Mouse (Mus musculus) granulocyte monocyte progenitor cell, adult 5-6 weeks (primary cell): ENCODE data around the gene Hoxd10. TPM values are rescaled to one million over a fixed set of nuclear protein-coding genes. Genes with fewer than 3 reads are reported as not detected.
A peak's percentile ranks its signal among the peaks of the same experiment; 100 is the strongest.

Experiments used
- ATAC-seq: replicated peaks from 2 replicates; pipeline ENCODE4 v1.8.0; 2016; ENCODE audit warnings: mild to moderate bottlenecking, moderate TSS enrichment, inconsistent platforms; ENCODE audit not compliant: poor library complexity, severe bottlenecking
- total RNA-seq, 2 experiments: library from RNA; stranded (forward) in 1 of 2; stranded (reverse) in 1 of 2; fragments of 200-712, 200-1000 nt in 1 of 2; fragments of >200 nt in 1 of 2; fragmentation: Nextera tagmentation in 1 of 2; gene quantifications; 2 replicates each; pipeline ENCODE4 v1.2.3; 2014 to 2017

Gene Hoxd10
- total RNA-seq, 2 experiments from 2014 or later, result not detected

- ATAC-seq, result peak; percentile 71
Measured at GRCm38 (mm10) chr2:74679980-74680379, 11.7 kb upstream of the Hoxd10 start.

- no peak for ATAC-seq
Measured at GRCm38 (mm10) chr2:74680561-74681398, 10.9 kb upstream of the Hoxd10 start.

- peak; percentile 15; the same call in 1 of the 2 replicates for ATAC-seq
Measured at GRCm38 (mm10) chr2:74681594-74682531, 9.9 kb upstream of the Hoxd10 start.

GRCm38 (mm10) chr2:74682796-74683195, 8.9 kb upstream of the Hoxd10 start:
- ATAC-seq, result no peak

GRCm38 (mm10) chr2:74683471-74683951, 8.2 kb upstream of the Hoxd10 start:
- no peak for ATAC-seq

- ATAC-seq, result no peak
Measured at GRCm38 (mm10) chr2:74684106-74684505, 7.6 kb upstream of the Hoxd10 start.

GRCm38 (mm10) chr2:74685059-74685603, 6.6 kb upstream of the Hoxd10 start:
- no peak for ATAC-seq

GRCm38 (mm10) chr2:74686301-74686987, 5.3 kb upstream of the Hoxd10 start:
- 0 out of 2 replicates have a peak, but pooled peaks have one; percentile 44 for ATAC-seq

- no peak for ATAC-seq
Measured at GRCm38 (mm10) chr2:74686988-74687697, 4.6 kb upstream of the Hoxd10 start.

GRCm38 (mm10) chr2:74687698-74688555, 3.8 kb upstream of the Hoxd10 start:
- ATAC-seq, result no peak

GRCm38 (mm10) chr2:74688795-74689573, 2.7 kb upstream of the Hoxd10 start:
- no peak for ATAC-seq

- ATAC-seq, result peak; percentile 40; the same call in 1 of the 2 replicates
Measured at GRCm38 (mm10) chr2:74689574-74690337, 2.0 kb upstream of the Hoxd10 start.

GRCm38 (mm10) chr2:74690338-74690716, 1.4 kb upstream of the Hoxd10 start:
- ATAC-seq, result no peak

GRCm38 (mm10) chr2:74691995-74692807, 477 bp downstream of the Hoxd10 start:
- ATAC-seq, result no peak

GRCm38 (mm10) chr2:74692808-74693431, 1.2 kb downstream of the Hoxd10 start:
- ATAC-seq, result no peak

- ATAC-seq, result no peak
Measured at GRCm38 (mm10) chr2:74693432-74693827, 1.7 kb downstream of the Hoxd10 start.
